Mouse (Mus musculus): Measurements from ENCODE around the gene Etfb. TPM values are rescaled to one million over a fixed set of nuclear protein-coding genes. Genes with fewer than 3 reads are reported as not detected.

Etfb gene
- polyA plus RNA-seq, 1 experiment from 2014 or later: 258 TPM

GRCm38 (mm10) chr7:43429500-43429899 is 14.4 kb upstream of the Etfb start:
- no peak overlapping the region for H3K4me3 ChIP-seq (replicated peaks)
- no peaks in the 10 kb centered on the region for H3K9me3 ChIP-seq (replicated peaks)
- WGBS: 47% methylated on average over 4 of the region's 4 CpGs
- H3K9ac ChIP-seq: no peak overlapping the region
- no peaks in the 10 kb centered on the region for H3K27me3 ChIP-seq
- no peaks in the 10 kb centered on the region for H3K4me1 ChIP-seq
- no peak for ATAC-seq (ENCODE audit: insufficient number of reproducible peaks, low FRiP score, low TSS enrichment, low read depth)
- H3K27ac ChIP-seq (replicated peaks): no peak overlapping the region
- H3K36me3 ChIP-seq: no peaks in the 10 kb centered on the region
- no peak overlapping the region for H3K4me2 ChIP-seq (replicated peaks)

- Histone ChIP-seq H3K9me3 (replicated peaks) (no peaks in the 10 kb centered on the region), H3K27ac (replicated peaks) (no peak overlapping the region), H3K9ac (no peak overlapping the region), H3K27me3 (no peaks in the 10 kb centered on the region), H3K36me3 (no peaks in the 10 kb centered on the region), H3K4me1 (no peaks in the 10 kb centered on the region), H3K4me2 (replicated peaks) (no peak overlapping the region), H3K4me3 (replicated peaks) (no peak overlapping the region)
- 65% methylated on average over 4 of the region's 4 CpGs for WGBS
- ATAC-seq (ENCODE audit: insufficient number of reproducible peaks, low FRiP score, low TSS enrichment, low read depth): no peak
Observed at GRCm38 (mm10) chr7:43432891-43433290, 11.0 kb upstream of the Etfb start.

- H3K4me3 ChIP-seq (replicated peaks): no peak overlapping the region
- no peaks in the 10 kb centered on the region for H3K36me3 ChIP-seq
- H3K9me3 ChIP-seq (replicated peaks): no peaks in the 10 kb centered on the region
- H3K9ac ChIP-seq: no peak overlapping the region
- H3K27me3 ChIP-seq: no peaks in the 10 kb centered on the region
- no peak overlapping the region for H3K27ac ChIP-seq (replicated peaks)
- H3K4me1 ChIP-seq: no peaks in the 10 kb centered on the region
- H3K4me2 ChIP-seq (replicated peaks): no peak overlapping the region
- 83% methylated on average over 5 of the region's 5 CpGs for WGBS
- ATAC-seq (ENCODE audit: insufficient number of reproducible peaks, low FRiP score, low TSS enrichment, low read depth): no peak
Observed at GRCm38 (mm10) chr7:43434676-43435075, 9.2 kb upstream of the Etfb start.

- no peak within 1 kb of the TSS for H3K4me2 ChIP-seq (replicated peaks)
- no peaks in the 10 kb centered on the region for H3K36me3 ChIP-seq
- H3K4me1 ChIP-seq: no peaks in the 10 kb centered on the region
- no peak within 1 kb of the TSS for H3K27ac ChIP-seq (replicated peaks)
- H3K9me3 ChIP-seq (replicated peaks): no peaks in the 10 kb centered on the region
- H3K27me3 ChIP-seq: no peaks in the 10 kb centered on the region
- H3K9ac ChIP-seq: no peak within 1 kb of the TSS
- ATAC-seq (ENCODE audit: insufficient number of reproducible peaks, low FRiP score, low TSS enrichment, low read depth): no peak
- H3K4me3 ChIP-seq (replicated peaks): no peak within 1 kb of the TSS
- WGBS: 80% methylated on average over 10 of the region's 10 CpGs
Observed at GRCm38 (mm10) chr7:43436341-43437255, 7.3 kb upstream of the Etfb start, which contains the start of gene Nkg7. TSS of gene Nkg7 (plus strand) at chr7:43437073.

- Histone ChIP-seq H3K4me2 (replicated peaks) (no peak overlapping the region), H3K9me3 (replicated peaks) (no peaks in the 10 kb centered on the region), H3K36me3 (no peaks in the 10 kb centered on the region), H3K4me3 (replicated peaks) (no peak overlapping the region), H3K4me1 (peaks cover 9% of the 10 kb centered on the region), H3K9ac (no peak overlapping the region), H3K27ac (replicated peaks) (no peak overlapping the region), H3K27me3 (no peaks in the 10 kb centered on the region)
- no peak for ATAC-seq (ENCODE audit: insufficient number of reproducible peaks, low FRiP score, low TSS enrichment, low read depth)
- 78% methylated on average over 4 of the region's 4 CpGs for WGBS
Observed at GRCm38 (mm10) chr7:43438611-43439010, 5.3 kb upstream of the Etfb start.

- WGBS: 80% methylated on average over 6 of the region's 6 CpGs
- no peak for ATAC-seq (ENCODE audit: insufficient number of reproducible peaks, low FRiP score, low TSS enrichment, low read depth)
Observed at GRCm38 (mm10) chr7:43440482-43440881, 3.4 kb upstream of the Etfb start, which contains the start of gene Cldnd2. TSS of gene Cldnd2 (plus strand) at chr7:43440782.

GRCm38 (mm10) chr7:43441071-43441470 is 2.8 kb upstream of the Etfb start:
- WGBS: 79% methylated on average over 3 of the region's 3 CpGs
- Histone ChIP-seq H3K9ac (no peak overlapping the region), H3K36me3 (no peaks in the 10 kb centered on the region), H3K9me3 (replicated peaks) (no peaks in the 10 kb centered on the region), H3K4me2 (replicated peaks) (no peak overlapping the region), H3K27ac (replicated peaks) (no peak overlapping the region), H3K4me3 (replicated peaks) (no peak overlapping the region), H3K27me3 (no peaks in the 10 kb centered on the region), H3K4me1 (peaks cover 19% of the 10 kb centered on the region)
- ATAC-seq (ENCODE audit: insufficient number of reproducible peaks, low FRiP score, low TSS enrichment, low read depth): no peak

More at GRCm38 (mm10) chr7:43440482-43440881, 3.4 kb upstream of the Etfb start, which contains the start of gene Cldnd2:
- Histone ChIP-seq H3K4me1 (peaks cover 19% of the 10 kb centered on the region), H3K27ac (replicated peaks) (no peak within 1 kb of the TSS), H3K4me3 (replicated peaks) (no peak within 1 kb of the TSS), H3K27me3 (no peaks in the 10 kb centered on the region), H3K4me2 (replicated peaks) (no peak within 1 kb of the TSS), H3K9ac (no peak within 1 kb of the TSS), H3K9me3 (replicated peaks) (no peaks in the 10 kb centered on the region), H3K36me3 (no peaks in the 10 kb centered on the region)

GRCm38 (mm10) chr7:43442684-43443083 is 1.2 kb upstream of the Etfb start:
- peak overlapping the region; percentile 56 for H3K4me3 ChIP-seq (replicated peaks)
- no peaks in the 10 kb centered on the region for H3K27me3 ChIP-seq
- no peaks in the 10 kb centered on the region for H3K9me3 ChIP-seq (replicated peaks)
- no peaks in the 10 kb centered on the region for H3K36me3 ChIP-seq
- peak overlapping the region; percentile 88 for H3K4me2 ChIP-seq (replicated peaks)
- ATAC-seq (ENCODE audit: insufficient number of reproducible peaks, low FRiP score, low TSS enrichment, low read depth): no peak
- WGBS: 10% methylated on average over 9 of the region's 9 CpGs
- H3K27ac ChIP-seq (replicated peaks): peak overlapping the region; percentile 95
- H3K4me1 ChIP-seq: peaks cover 19% of the 10 kb centered on the region
- peak overlapping the region; percentile 42 for H3K9ac ChIP-seq

GRCm38 (mm10) chr7:43443126-43443916 is 562 bp upstream of the Etfb start:
- no peaks in the 10 kb centered on the region for H3K27me3 ChIP-seq
- H3K9ac ChIP-seq: peak overlapping the region; percentile 42
- peaks cover 19% of the 10 kb centered on the region for H3K4me1 ChIP-seq
- H3K36me3 ChIP-seq: no peaks in the 10 kb centered on the region
- peak overlapping the region; percentile 95 for H3K27ac ChIP-seq (replicated peaks)
- WGBS: 2% methylated on average over 36 of the region's 36 CpGs
- ATAC-seq (ENCODE audit: insufficient number of reproducible peaks, low FRiP score, low TSS enrichment, low read depth): peak; percentile 88
- H3K4me3 ChIP-seq (replicated peaks): peak overlapping the region; percentile 56
- peak overlapping the region; percentile 88 for H3K4me2 ChIP-seq (replicated peaks)
- no peaks in the 10 kb centered on the region for H3K9me3 ChIP-seq (replicated peaks)

- 91% methylated on average over 4 of the region's 4 CpGs for WGBS
- Histone ChIP-seq H3K9me3 (replicated peaks) (no peaks in the 10 kb centered on the region), H3K27ac (replicated peaks) (no peak overlapping the region), H3K4me1 (peaks cover 14% of the 10 kb centered on the region), H3K9ac (no peak overlapping the region), H3K27me3 (no peaks in the 10 kb centered on the region), H3K4me2 (replicated peaks) (no peak overlapping the region), H3K4me3 (replicated peaks) (no peak overlapping the region), H3K36me3 (peaks cover 12% of the 10 kb centered on the region; the same call in 1 of the 2 replicates)
- no peak for ATAC-seq (ENCODE audit: insufficient number of reproducible peaks, low FRiP score, low TSS enrichment, low read depth)
Observed at GRCm38 (mm10) chr7:43447801-43448200, 3.9 kb downstream of the Etfb start.

GRCm38 (mm10) chr7:43448246-43448645 is 4.4 kb downstream of the Etfb start:
- Histone ChIP-seq H3K27me3 (no peaks in the 10 kb centered on the region), H3K27ac (replicated peaks) (no peak overlapping the region), H3K4me3 (replicated peaks) (no peak overlapping the region), H3K36me3 (peaks cover 16% of the 10 kb centered on the region; the same call in 1 of the 2 replicates), H3K9ac (no peak overlapping the region), H3K4me2 (replicated peaks) (no peak overlapping the region), H3K9me3 (replicated peaks) (no peaks in the 10 kb centered on the region), H3K4me1 (peaks cover 10% of the 10 kb centered on the region)
- WGBS: 90% methylated on average over 2 of the region's 3 CpGs
- ATAC-seq (ENCODE audit: insufficient number of reproducible peaks, low FRiP score, low TSS enrichment, low read depth): no peak

Measured in embryonic facial prominence, embryonic 15.5 days (tissue).